Mouse (Mus musculus) stomach, postnatal 0 days (tissue): ENCODE data around the gene Gng2. TPM values are rescaled to one million over a fixed set of nuclear protein-coding genes. Genes with fewer than 3 reads are reported as not detected.

Experiments
- ATAC-seq: fragments of 200-750 bp; cut with Nextera tagmentation; 2 replicates; pipeline ENCODE4 v1.8.0; 2017; ENCODE audit not compliant: low FRiP score, low TSS enrichment
- DNase-seq: peaks from one replicate; pipeline ENCODE4 v3.0.0-alpha.2; 2016; ENCODE audit warnings: low spot score
- H3K27ac ChIP-seq: fragments of 300-500 bp; sonication (generic); replicated peaks from 2 replicates; pipeline ENCODE4 v1.5.1; 2014; ENCODE audit warnings: mild to moderate bottlenecking, control low read depth
- H3K27me3 ChIP-seq: fragments of 300-500 bp; sonication (generic); 2 replicates; pipeline ENCODE4 v1.6.1; 2014; ENCODE audit warnings: low read length; ENCODE audit not compliant: control insufficient read depth, insufficient read depth
- H3K36me3 ChIP-seq: fragments of 300-500 bp; sonication (generic); 2 replicates; pipeline ENCODE4 v1.6.1; 2014; ENCODE audit warnings: low read length, mixed read lengths; ENCODE audit not compliant: control insufficient read depth, insufficient read depth
- H3K4me1 ChIP-seq: fragments of 300-500 bp; sonication (generic); replicated peaks from 2 replicates; pipeline ENCODE4 v1.6.1; 2014; ENCODE audit warnings: antibody characterized with exemption; ENCODE audit not compliant: control insufficient read depth, insufficient read depth
- H3K4me2 ChIP-seq: fragments of 300-500 bp; sonication (generic); replicated peaks from 2 replicates; pipeline ENCODE4 v1.6.1; 2014; ENCODE audit warnings: low read depth, mild to moderate bottlenecking, control low read depth, moderate library complexity
- H3K4me3 ChIP-seq: fragments of 300-500 bp; sonication (generic); 2 replicates; pipeline ENCODE4 v1.5.1; 2014; ENCODE audit warnings: low read depth, low read length, control low read depth
- H3K9ac ChIP-seq: fragments of 300-500 bp; sonication (generic); 2 replicates; pipeline ENCODE4 v1.6.1; 2014; ENCODE audit warnings: mild to moderate bottlenecking, low read length, control low read depth, mixed read lengths
- H3K9me3 ChIP-seq: fragments of 300-500 bp; sonication (generic); 2 replicates; pipeline ENCODE4 v1.6.1; 2016; ENCODE audit warnings: low read length; ENCODE audit not compliant: control insufficient read depth
- CTCF ChIP-seq: IDR thresholded peaks from 2 replicates; pipeline ENCODE4 v1.5.1; 2016; ENCODE audit warnings: antibody characterized with exemption, low read depth, mild to moderate bottlenecking, moderate library complexity
- EP300 ChIP-seq: optimal IDR thresholded peaks from 2 replicates; pipeline ENCODE3; 2016; ENCODE audit warnings: antibody characterized with exemption
- WGBS: fragments of 180-500 bp; shearing (Covaris S2); extraction: QIAGEN DNeasy Blood & Tissue Kit; methylation state at CpG from one replicate; pipeline ENCODE4 v1.1.7; 2014; 5-methylcytosine and 5-hydroxymethylcytosine counted together
- polyA plus RNA-seq: library from polyadenylated mRNA; unstranded; fragments of >200 nt; fragmentation: Nextera tagmentation; extraction: Ambion mirVana; gene quantifications from 2 replicates; pipeline ENCODE4 v1.2.1, GENCODE M21; 2015

The Gng2 gene
- polyA plus RNA-seq, 1 experiment from 2014 or later, result 17.1 TPM

GRCm38 (mm10) chr14:19986614-19987357, 9.4 kb upstream of the Gng2 start:
- DNase-seq, result peak; percentile 34
- peak; percentile 65; the same call in 1 of the 2 replicates for ATAC-seq
- Histone ChIP-seq H3K36me3 (no peaks in the 10 kb centered on the region), H3K27me3 (no peaks in the 10 kb centered on the region), H3K4me3 (0 out of 2 replicates have a peak overlapping the region, but pooled peaks have one; percentile 2), H3K9ac (peak overlapping the region; percentile 41; the same call in 1 of the 2 replicates), H3K4me2 (peak overlapping the region; percentile 43), H3K4me1 (no peaks in the 10 kb centered on the region; the same call in 1 of the 2 replicates), H3K27ac (peak overlapping the region; percentile 89), H3K9me3 (no peaks in the 10 kb centered on the region)
- TF ChIP-seq EP300 (no peak), CTCF (no peak)
- WGBS, result 6% methylated on average over 13 of the region's 13 CpGs

GRCm38 (mm10) chr14:19985912-19986613, 8.6 kb upstream of the Gng2 start:
- no peak overlapping the region for H3K4me3 ChIP-seq
- no peak for DNase-seq
- no peak for ATAC-seq
- 48% methylated on average over 8 of the region's 8 CpGs for WGBS
- H3K27me3 ChIP-seq, result no peaks in the 10 kb centered on the region
- H3K36me3 ChIP-seq, result no peaks in the 10 kb centered on the region
- no peak overlapping the region for H3K9ac ChIP-seq
- H3K4me1 ChIP-seq, result no peaks in the 10 kb centered on the region; the same call in 1 of the 2 replicates
- no peak overlapping the region; the same call in 1 of the 2 replicates for H3K4me2 ChIP-seq
- peak overlapping the region; percentile 89 for H3K27ac ChIP-seq
- H3K9me3 ChIP-seq, result no peaks in the 10 kb centered on the region
- no peak for TF ChIP-seq CTCF
- TF ChIP-seq EP300, result no peak

- no peak for DNase-seq
- TF ChIP-seq EP300 (no peak), CTCF (no peak)
- H3K36me3 ChIP-seq, result no peaks in the 10 kb centered on the region
- H3K9me3 ChIP-seq, result no peaks in the 10 kb centered on the region
- H3K4me1 ChIP-seq, result no peaks in the 10 kb centered on the region; the same call in 1 of the 2 replicates
- H3K27me3 ChIP-seq, result no peaks in the 10 kb centered on the region
- peak overlapping the region; percentile 1; the same call in 1 of the 2 replicates for H3K4me2 ChIP-seq
- no peak overlapping the region for H3K4me3 ChIP-seq
- 22% methylated on average over 13 of the region's 13 CpGs for WGBS
- H3K9ac ChIP-seq, result no peak overlapping the region
- peak; percentile 65; the same call in 1 of the 2 replicates for ATAC-seq
- H3K27ac ChIP-seq, result peak overlapping the region; percentile 5
These were observed 7.9 kb upstream of the Gng2 start for GRCm38 (mm10) chr14:19985107-19985911.

GRCm38 (mm10) chr14:19976421-19977270, 781 bp downstream of the Gng2 start:
- WGBS, result 3% methylated on average over 21 of the region's 24 CpGs
- ATAC-seq, result peak; percentile 95
- H3K27me3 ChIP-seq, result no peaks in the 10 kb centered on the region
- DNase-seq, result peak; percentile 84
- TF ChIP-seq CTCF (peak; percentile 71), EP300 (no peak)
- peak overlapping the region; percentile 41; the same call in 1 of the 2 replicates for H3K9ac ChIP-seq
- H3K9me3 ChIP-seq, result no peaks in the 10 kb centered on the region
- H3K4me1 ChIP-seq, result no peaks in the 10 kb centered on the region
- no peaks in the 10 kb centered on the region for H3K36me3 ChIP-seq
- H3K4me2 ChIP-seq, result peak overlapping the region; percentile 57
- H3K4me3 ChIP-seq, result peak overlapping the region; percentile 33
- H3K27ac ChIP-seq, result peak overlapping the region; percentile 31

GRCm38 (mm10) chr14:19974978-19975493, 2.4 kb downstream of the Gng2 start:
- Histone ChIP-seq H3K36me3 (no peaks in the 10 kb centered on the region), H3K9me3 (no peaks in the 10 kb centered on the region), H3K4me2 (peak overlapping the region; percentile 28), H3K9ac (no peak overlapping the region), H3K4me1 (no peaks in the 10 kb centered on the region), H3K27me3 (no peaks in the 10 kb centered on the region), H3K4me3 (no peak overlapping the region), H3K27ac (no peak overlapping the region)
- WGBS, result 60% methylated on average over 11 of the region's 11 CpGs
- TF ChIP-seq EP300, result no peak
- TF ChIP-seq CTCF, result no peak
- ATAC-seq (no peak), DNase-seq (no peak)
